Mouse (Mus musculus) kidney, adult 2 months (tissue): ENCODE data around the gene Adamtsl3.
"Not testable (repeated sequence)": the region's sequence is repeated elsewhere in the genome, so short reads cannot be mapped to it uniquely, and the experiment has no call there.

Source experiments
- CTCF ChIP-seq: fragments of 200-500 bp; conservative IDR thresholded peaks from 2 replicates; pipeline ENCODE4 v1.5.1; 2011; ENCODE audit warnings: low read depth, mild to moderate bottlenecking, control low read depth, low read length, moderate library complexity, mixed read lengths; ENCODE audit not compliant: insufficient read depth, insufficient read length
- POLR2A ChIP-seq: fragments of 200-500 bp; IDR thresholded peaks from one replicate; pipeline ENCODE4 v1.6.1; 2011; ENCODE audit warnings: low read depth, low read length, control low read depth

- not testable (repeated sequence) for TF ChIP-seq CTCF, POLR2A
These were observed 85.0 kb downstream of the Adamtsl3 start for GRCm38 (mm10) chr7:82420329-82421052.
